Mouse (Mus musculus): ENCODE results near the gene Mmrn2.

Mmrn2 gene

GRCm38 (mm10) chr14:34375415-34375904 is at the start of gene Mmrn2:
Gene Mmrn2 (plus strand): TSS chr14:34375465.
- DNase-seq, result no peak

DNA sequence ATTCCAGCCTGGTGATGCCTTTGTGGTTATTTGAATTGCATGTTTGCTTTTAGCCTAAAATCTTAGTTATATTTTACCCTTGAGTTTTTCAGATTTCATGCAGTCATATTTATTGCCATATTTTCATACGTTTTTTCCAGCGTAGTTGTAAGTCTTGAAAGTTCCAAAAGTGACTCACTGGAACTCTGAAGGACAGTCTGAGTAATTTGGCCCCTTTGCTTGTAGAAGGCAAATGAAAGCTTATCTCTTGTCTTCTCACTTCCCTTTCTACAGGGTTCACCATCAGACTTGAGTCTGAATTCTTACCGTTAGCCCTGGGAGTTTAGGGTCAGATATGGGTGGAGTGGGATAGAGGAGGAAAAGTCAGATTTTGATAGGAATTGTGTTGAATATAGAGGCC is 48.7 kb upstream of the Mmrn2 start:
- no peak for DNase-seq

- no peak for DNase-seq
Measured at GRCm38 (mm10) chr14:34327618-34328017, 47.6 kb upstream of the Mmrn2 start.

DNA sequence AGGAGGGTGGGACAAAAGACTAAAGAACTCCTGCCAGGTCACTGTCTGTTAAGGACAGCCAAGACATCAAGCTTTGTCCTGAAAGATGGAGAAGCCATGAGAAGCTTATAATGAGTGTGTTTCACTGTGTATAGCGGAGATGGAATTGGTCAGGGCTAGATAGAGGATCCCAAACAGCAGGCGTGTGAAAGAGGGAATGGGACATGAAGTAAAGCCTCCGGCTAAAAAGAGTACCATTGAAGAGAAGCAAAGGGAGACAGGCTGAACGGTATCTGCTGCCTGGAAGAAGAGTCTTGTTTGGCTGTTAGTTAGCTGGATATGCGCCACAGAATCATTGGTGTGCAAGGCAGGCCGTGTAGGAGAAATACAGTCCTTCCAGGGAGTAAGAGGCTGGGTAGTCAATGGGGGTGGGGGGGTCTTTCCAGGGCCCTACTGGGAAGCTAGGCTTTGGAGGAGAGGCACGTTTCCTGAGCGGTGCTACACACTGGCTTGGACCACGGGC is 44.6 kb upstream of the Mmrn2 start:
- DNase-seq, result no peak

DNA sequence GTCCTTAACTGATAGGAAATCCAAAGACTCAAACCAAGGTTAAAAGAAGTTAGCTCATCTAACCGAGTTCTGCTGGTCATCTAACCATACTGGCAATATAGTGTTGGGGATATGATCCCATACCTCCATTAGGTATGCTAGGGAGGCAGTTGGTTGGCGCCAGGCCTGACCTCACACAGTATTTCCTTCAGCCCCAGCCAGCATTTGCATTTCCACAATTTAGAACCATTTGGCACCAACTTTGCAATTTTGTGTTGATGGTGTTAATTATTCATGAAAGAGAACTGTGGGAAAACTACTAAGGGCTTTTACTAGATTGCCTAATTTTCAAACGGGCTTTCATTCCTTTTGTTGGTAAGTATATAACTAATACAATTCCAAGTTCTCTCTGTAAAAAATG is 43.4 kb upstream of the Mmrn2 start:
- DNase-seq, result no peak

DNA sequence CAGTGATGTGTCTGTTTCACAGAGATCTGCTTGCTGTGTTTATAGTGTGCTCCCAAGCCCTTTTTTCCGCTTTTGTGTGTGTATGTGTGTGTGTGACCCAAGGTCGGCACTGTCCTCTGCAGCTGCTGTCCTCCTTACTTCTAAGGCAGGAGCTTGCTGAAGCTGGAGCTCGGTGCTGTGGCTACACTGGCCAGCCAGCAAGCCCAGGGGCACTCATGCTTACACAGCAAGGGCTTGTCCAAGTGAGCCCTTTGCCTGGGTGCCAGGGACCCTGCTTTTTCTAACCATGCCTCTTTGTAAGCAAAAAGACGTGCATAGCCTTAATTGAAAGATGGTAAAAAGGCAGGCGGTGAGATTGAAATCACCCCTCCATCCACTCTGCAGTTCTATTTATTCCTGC is 42.8 kb upstream of the Mmrn2 start:
- DNase-seq, result no peak

DNA sequence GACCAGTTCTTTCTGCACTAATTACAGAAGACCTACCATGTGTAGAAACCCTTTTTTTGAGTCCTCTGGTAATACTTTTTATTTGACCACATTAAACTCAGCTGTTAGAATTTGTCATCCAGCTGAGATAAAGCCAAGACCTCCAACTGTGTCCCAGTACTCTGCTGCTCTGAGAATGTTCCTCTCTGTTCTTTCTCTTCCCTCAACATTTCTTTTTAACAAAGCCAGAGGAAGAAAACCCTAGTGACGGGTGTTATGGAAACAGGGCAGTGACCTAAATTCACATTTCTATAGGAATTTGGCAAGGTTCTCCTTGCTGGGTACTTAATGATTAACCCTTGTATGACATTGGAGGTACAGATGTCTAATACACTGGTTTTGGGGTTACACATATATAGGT is 35.8 kb upstream of the Mmrn2 start:
- DNase-seq, result no peak

DNA sequence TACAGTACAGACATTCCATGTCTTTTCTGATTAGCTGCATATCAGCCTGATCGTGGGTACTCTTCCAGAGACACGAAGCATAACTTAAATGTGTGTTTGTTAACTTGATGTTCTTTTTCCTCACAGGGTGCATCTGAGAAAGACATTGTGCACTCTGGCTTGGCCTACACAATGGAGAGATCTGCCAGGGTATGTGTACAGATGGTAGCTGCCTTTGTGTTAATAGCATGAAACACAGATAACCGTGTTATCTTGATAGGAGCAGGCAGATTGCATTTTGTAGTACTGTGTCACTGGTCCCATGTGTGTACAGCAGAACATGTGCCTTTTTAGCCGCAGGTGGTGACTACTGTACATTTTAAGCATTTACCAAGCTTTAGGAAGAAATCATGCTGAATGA is 33.3 kb upstream of the Mmrn2 start:
- no peak for DNase-seq

DNA sequence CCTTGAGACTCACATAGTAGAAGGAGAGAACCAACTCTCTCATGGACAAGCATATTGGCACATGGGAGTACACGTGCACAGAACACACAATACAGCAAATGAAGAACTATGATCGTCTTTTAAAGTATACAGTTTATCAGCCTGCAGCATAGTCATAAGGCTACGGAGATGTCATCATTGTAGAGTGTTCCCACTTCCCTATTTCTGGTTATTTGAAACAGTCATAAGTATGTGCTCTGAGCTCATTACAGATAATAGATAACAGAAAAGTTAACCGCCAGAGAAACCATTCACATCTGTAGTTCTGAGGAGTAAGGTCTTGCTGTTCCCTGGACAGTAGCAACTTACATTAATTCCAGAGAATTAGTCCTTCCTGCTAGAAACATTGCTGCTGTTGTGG is 32.2 kb upstream of the Mmrn2 start:
- no peak for DNase-seq

DNA sequence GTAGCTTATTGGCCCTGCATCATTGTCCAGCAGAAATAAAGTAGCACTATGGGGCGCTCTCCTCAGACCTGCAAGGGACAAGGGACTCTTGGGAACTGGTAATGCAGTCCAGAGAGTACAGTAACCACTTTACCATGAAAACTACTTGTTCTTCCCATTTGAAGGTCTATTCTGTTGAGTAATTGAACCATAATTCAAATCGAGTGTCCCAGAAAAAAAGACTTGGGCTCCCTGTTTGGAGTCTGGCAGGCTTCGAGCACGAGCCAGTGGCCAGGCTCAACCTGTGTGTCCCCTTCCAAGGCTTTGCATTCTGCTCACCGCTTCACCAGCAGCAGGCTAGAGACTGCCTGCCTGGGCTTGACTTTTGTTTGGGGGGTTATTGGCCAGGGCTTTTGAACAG is 30.9 kb upstream of the Mmrn2 start:
- no peak for DNase-seq

- DNase-seq, result no peak
Measured at GRCm38 (mm10) chr14:34345771-34346566, 29.3 kb upstream of the Mmrn2 start.

GRCm38 (mm10) chr14:34347084-34347483 is 28.2 kb upstream of the Mmrn2 start:
- no peak for DNase-seq

- DNase-seq, result no peak
Measured at GRCm38 (mm10) chr14:34348301-34348700, 27.0 kb upstream of the Mmrn2 start.

- no peak for DNase-seq
Measured at GRCm38 (mm10) chr14:34349007-34349406, 26.3 kb upstream of the Mmrn2 start.

DNA sequence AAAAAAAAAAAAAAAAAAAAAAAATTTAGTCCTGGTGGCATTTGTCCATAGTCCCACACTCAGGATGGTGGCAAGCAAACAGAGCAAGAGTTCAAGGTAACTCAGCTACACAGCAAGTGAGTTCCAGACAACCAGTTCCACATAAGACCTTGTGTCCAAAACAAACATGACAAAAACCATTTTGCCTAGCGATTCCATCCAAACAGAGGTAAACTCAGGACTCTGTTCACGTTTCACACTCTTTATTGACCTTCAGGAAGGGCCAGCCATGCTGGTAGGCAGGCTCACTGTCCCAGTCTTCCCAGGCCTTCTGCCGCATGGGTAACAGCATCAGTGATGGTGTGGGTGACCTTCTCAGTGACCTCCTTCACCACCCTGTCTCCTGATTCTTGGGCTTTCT is 23.6 kb upstream of the Mmrn2 start:
- no peak for DNase-seq

- no peak for DNase-seq
Measured at GRCm38 (mm10) chr14:34352523-34352922, 22.7 kb upstream of the Mmrn2 start.

DNA sequence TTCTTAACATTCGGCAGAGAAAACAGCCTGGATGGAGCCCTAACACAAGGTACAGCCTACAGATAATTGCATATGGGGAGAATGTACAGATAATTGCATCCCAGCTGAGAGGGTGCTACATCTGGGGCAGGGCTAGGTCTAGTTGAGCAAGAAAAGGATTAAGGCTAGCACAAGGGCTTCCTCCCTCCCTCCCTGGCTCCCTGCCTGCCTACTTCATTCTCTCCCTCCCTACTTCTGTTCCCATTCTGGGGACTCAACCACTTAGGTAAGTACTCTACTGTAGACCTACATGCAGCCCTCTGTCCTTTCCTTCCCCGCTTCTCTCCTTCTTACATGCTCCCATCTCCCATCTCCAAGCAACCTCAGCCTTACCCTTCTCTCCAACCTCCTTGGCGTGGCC is 21.9 kb upstream of the Mmrn2 start:
- no peak for DNase-seq

GRCm38 (mm10) chr14:34354456-34354855 is 20.8 kb upstream of the Mmrn2 start:
- DNase-seq, result no peak

DNA sequence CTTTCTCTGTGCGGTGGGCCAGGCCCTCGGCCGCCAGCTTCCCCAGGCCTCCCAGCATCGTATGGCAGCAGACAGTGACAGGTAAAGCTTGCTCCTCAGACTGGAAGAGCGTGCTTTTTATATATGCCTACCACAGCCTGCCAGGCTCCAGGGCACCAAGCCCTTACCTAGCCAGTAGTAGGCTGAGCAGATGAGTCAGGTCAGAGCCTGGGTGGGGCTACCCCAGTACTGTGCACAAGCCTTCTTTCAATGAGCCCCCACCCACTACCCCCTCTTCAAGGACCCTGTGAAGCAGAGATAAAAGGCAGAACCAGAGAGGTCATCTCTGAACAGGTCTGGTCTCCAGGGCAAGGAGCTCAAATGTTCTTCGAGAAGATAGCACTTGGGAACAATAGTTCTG is 20.0 kb upstream of the Mmrn2 start, which contains the start of gene Fam25c:
TSS of gene Fam25c (minus strand) at position 133 of the 400 bp plus-strand sequence.
- DNase-seq, result no peak

GRCm38 (mm10) chr14:34357671-34358455 is 17.4 kb upstream of the Mmrn2 start:
- no peak for DNase-seq

GRCm38 (mm10) chr14:34359676-34360244 is 15.5 kb upstream of the Mmrn2 start:
- DNase-seq, result no peak

DNA sequence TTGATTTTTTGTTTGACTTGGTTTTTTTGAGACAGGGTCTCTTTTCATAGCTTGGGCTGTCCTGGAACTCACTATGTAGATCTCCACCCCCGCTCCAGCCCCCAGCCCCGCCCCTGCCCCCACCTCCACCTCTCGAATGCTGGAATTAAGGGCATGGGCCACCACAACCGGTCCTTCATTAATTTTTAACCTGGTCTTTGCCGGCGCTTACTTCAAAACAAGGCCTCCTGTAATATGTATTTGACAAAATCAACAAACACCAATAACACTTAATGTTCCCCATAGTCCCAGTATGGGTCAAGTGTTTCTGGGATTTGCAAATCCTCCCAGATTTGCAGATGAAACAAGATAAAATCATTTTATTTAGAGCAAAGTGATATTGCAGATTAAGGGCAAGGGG is 15.0 kb upstream of the Mmrn2 start:
- DNase-seq, result no peak

DNA sequence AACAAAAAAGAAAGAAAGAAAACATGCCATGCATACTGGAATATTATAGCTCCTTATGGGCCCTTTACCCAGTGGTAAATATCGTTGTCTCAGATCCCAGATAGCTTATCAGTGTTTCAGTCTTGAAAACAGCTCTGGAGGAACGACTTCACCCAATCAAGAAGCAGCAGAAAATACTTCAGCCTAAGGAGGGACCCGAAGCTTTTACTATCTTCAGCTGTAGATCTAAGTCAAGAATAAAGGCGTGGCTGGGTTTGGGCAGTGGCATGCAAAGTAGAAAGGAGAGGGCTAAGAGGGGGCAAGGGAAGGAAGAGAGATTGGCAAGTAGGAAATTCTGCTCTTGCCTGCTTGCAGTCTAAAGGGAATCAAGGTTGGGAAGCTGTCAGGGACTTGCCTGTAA is 13.1 kb upstream of the Mmrn2 start:
- no peak for DNase-seq
